Mouse (Mus musculus): ENCODE data around the gene Lhx1.

Lhx1 gene

DNA sequence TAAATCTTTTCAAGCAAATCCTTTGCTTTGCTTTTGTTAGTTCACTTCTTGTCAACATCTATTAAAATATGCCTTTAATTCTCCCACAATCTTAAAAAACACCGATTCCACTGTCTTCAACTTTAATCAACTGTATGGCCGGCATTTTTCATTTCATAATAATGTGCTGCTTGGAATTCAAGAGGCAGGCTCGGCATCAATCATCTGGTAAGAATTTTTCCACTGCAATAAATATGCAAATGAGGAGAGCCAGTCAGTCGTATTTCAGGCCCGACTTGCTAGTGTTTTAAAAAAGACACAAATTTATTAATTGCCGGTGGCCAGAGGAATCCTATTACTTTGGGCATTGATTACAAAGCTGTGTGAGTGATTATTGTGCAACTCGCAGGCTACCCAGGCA lies 43.7 kb downstream of the Lhx1 start:
- DNase-seq (ENCODE audit: low spot score) = no peak

DNA sequence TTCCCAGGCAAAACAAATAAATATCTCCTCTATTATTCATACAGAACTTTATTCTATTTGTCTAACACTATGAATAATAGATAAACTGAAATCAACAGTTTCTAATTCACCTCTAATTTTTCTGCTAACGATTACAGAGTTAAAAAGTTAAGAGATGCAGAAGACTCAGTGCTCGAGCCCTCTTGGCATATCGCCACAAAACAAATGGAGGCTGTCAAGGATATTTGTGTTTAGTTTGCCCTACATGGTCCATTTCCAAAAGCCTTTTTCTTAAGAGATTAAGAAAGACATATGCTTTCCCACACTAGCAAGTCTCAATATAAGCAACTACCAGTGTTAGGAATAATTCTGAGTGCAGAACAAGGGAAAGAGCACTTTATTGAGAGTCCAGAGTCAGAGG lies 44.9 kb downstream of the Lhx1 start:
- DNase-seq (ENCODE audit: low spot score) = no peak

DNA sequence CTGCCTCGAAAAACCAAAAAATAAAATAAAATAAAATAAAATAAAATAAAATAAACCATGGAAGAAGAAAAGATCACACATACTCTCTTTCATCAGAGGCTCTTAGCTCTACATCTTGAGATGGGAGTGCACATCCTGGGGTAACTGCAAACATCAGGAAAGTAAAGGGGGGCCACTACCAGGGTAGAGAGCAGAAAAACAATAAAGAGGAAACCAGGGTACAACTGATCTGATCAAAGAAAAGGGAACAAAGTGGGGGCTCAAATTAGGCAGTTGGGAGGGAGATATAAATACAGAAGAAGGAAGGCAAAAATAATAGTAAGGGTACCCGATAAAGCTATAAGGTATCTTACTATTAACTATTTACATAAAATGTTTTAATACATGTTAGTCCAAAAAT lies 48.7 kb downstream of the Lhx1 start:
- DNase-seq (ENCODE audit: low spot score) = no peak

DNA sequence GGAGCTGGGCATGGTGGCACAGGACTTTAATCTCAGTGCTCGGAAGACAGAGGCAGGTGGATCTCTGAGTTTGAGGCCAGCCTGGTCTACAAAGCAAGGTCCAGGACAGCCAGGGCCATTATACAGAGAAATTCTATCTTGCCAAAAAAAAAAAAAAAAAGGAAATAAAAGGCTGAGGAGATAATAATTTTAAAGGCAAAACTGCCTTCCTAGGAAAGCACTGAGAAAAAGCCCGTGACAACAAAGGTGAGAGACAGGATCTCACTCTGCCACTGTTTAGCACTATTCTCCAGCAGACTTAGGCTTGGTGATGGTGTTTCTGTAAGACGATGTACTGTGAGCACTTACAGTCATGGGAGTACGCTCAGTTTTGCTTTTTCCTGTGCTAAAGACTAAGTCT lies 49.3 kb downstream of the Lhx1 start:
- no peak for DNase-seq (ENCODE audit: low spot score)

DNA sequence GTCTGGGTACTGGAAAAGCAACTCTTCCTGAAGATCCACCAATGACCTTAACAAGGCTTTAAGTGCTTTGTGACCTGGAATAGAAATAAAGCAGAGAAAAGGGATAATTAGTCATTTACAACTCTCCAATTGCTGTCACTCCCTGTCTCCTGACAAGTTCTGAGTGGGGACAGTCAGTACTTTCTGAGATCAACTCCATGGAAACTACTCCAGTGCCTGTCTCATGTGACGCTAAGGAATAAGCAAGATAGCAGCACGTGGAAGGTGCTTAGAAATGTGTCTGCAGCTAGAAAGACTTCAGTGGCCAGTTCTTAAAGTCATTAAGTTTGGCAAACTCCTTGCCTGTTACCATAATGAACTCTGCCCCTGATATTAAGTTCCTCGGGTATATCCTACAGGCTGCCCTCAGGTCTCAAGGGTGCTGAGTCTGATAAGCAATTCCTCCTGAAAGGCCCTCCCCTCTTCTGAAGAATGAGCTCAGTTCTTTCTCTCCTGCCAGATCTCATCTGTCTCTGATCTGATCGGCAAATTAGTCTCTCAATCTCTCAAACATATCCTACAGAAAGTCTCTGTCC lies 52.2 kb downstream of the Lhx1 start:
- DNase-seq (ENCODE audit: low spot score) = no peak

Measured in lung, postnatal 25 days (tissue).